Mouse (Mus musculus) liver, postnatal 0 days (tissue): Measurements from ENCODE around the gene Scn10a. TPM values are rescaled to one million over a fixed set of nuclear protein-coding genes. Genes with fewer than 3 reads are reported as not detected.

Experiments
- ATAC-seq: fragments of 200-750 bp; cut with Nextera tagmentation; 2 replicates; pipeline ENCODE4 v1.8.0; 2017; ENCODE audit warnings: mild to moderate bottlenecking, moderate library complexity
- DNase-seq: peaks from one replicate; pipeline ENCODE4 v3.0.0-alpha.2; 2016
- H3K27ac ChIP-seq: fragments of 300-500 bp; sonication (generic); 2 replicates; pipeline ENCODE4 v1.5.1; 2014; ENCODE audit warnings: antibody characterized with exemption, moderate library complexity, mild to moderate bottlenecking, low read depth
- H3K27me3 ChIP-seq: fragments of 300-500 bp; sonication (generic); 2 replicates; pipeline ENCODE4 v1.6.1; 2014; ENCODE audit warnings: low read length, control low read depth, mixed read lengths; ENCODE audit not compliant: insufficient read depth
- H3K36me3 ChIP-seq: fragments of 300-500 bp; sonication (generic); replicated peaks from 2 replicates; pipeline ENCODE4 v1.6.1; 2014; ENCODE audit warnings: mild to moderate bottlenecking, control low read depth, low read length, moderate library complexity, mixed read lengths; ENCODE audit not compliant: insufficient read depth
- H3K4me1 ChIP-seq: fragments of 300-500 bp; sonication (generic); 2 replicates; pipeline ENCODE4 v1.6.1; 2014; ENCODE audit warnings: antibody characterized with exemption, mild to moderate bottlenecking, control low read depth; ENCODE audit not compliant: insufficient read depth
- H3K4me2 ChIP-seq: fragments of 300-500 bp; sonication (generic); 2 replicates; pipeline ENCODE4 v1.6.1; 2014; ENCODE audit warnings: low read depth, mild to moderate bottlenecking, low read length, moderate library complexity, mixed read lengths
- H3K4me3 ChIP-seq: fragments of 300-500 bp; sonication (generic); 2 replicates; pipeline ENCODE4 v1.5.1; 2014; ENCODE audit warnings: low read depth, low read length
- H3K9ac ChIP-seq: fragments of 300-500 bp; sonication (generic); replicated peaks from 2 replicates; pipeline ENCODE4 v1.6.1; 2014; ENCODE audit warnings: mild to moderate bottlenecking, moderate library complexity
- H3K9me3 ChIP-seq: fragments of 300-500 bp; sonication (generic); 2 replicates; pipeline ENCODE4 v1.6.1; 2016; ENCODE audit warnings: mild to moderate bottlenecking, control low read depth, low read length, mixed read lengths
- CTCF ChIP-seq: sonication (generic); IDR thresholded peaks from 2 replicates; pipeline ENCODE4 v1.5.1; 2016; ENCODE audit warnings: antibody characterized with exemption, low read depth
- EP300 ChIP-seq: IDR thresholded peaks from 2 replicates; pipeline ENCODE4 v1.6.1; 2016; ENCODE audit warnings: antibody characterized with exemption, low read depth, mild to moderate bottlenecking
- WGBS: fragments of 180-500 bp; shearing (Covaris S2); extraction: QIAGEN DNeasy Blood & Tissue Kit; methylation state at CpG from one replicate; pipeline ENCODE4 v1.1.7; 2014; ENCODE audit not compliant: insufficient replicate concordance; 5-methylcytosine and 5-hydroxymethylcytosine counted together
- polyA plus RNA-seq: library from polyadenylated mRNA; unstranded; fragments of >200 nt; fragmentation: Nextera tagmentation; extraction: Ambion mirVana; gene quantifications from 2 replicates; pipeline ENCODE4 v1.2.1, GENCODE M21; 2015

The Scn10a gene
- polyA plus RNA-seq, 1 experiment from 2014 or later: 0.04 TPM

DNA sequence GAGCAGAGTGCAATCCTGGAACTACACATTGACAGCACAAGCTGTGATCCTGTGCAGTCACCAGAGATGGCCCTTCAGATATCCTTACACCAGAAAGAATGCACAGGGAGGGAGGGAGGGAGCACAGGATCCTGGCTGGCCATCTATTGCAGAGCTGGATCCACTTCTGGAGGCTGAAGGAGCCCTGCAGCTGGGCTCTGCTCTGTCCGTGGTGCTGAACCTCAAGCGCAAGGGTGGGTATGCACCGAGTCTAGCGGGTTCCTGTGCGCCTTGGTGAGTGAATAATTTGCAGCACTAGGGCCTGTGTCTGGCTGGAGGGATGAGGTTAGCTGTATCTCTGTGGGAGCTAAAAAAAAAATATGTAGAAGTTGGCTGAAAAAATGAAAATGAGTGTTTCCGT lies 12.4 kb downstream of the Scn10a start:
- Histone ChIP-seq H3K4me3 (no peak overlapping the region), H3K27me3 (no peaks in the 10 kb centered on the region), H3K9me3 (no peaks in the 10 kb centered on the region), H3K36me3 (no peaks in the 10 kb centered on the region), H3K9ac (no peak overlapping the region), H3K4me2 (no peak overlapping the region), H3K27ac (no peak overlapping the region), H3K4me1 (no peaks in the 10 kb centered on the region)
- DNase-seq: peak; percentile 59
- WGBS: 11% methylated on average over 6 of the region's 6 CpGs
- no peak for ATAC-seq
- TF ChIP-seq EP300: no peak
- TF ChIP-seq CTCF: no peak

GRCm38 (mm10) chr9:119691505-119691904 lies 27.6 kb downstream of the Scn10a start:
- no peak for TF ChIP-seq CTCF
- TF ChIP-seq EP300: no peak
- no peak overlapping the region for H3K9ac ChIP-seq
- ATAC-seq (no peak), DNase-seq (no peak)
- 57% methylated on average over 7 of the region's 7 CpGs for WGBS
- H3K9me3 ChIP-seq: no peaks in the 10 kb centered on the region
- H3K27ac ChIP-seq: no peak overlapping the region
- no peaks in the 10 kb centered on the region for H3K4me1 ChIP-seq
- no peaks in the 10 kb centered on the region for H3K27me3 ChIP-seq
- H3K4me2 ChIP-seq: no peak overlapping the region
- no peaks in the 10 kb centered on the region for H3K36me3 ChIP-seq
- no peak overlapping the region for H3K4me3 ChIP-seq

GRCm38 (mm10) chr9:119691001-119691400 lies 28.1 kb downstream of the Scn10a start:
- H3K36me3 ChIP-seq: no peaks in the 10 kb centered on the region
- H3K4me3 ChIP-seq: no peak overlapping the region
- no peak for DNase-seq
- WGBS: 66% methylated on average over 8 of the region's 8 CpGs
- no peak for ATAC-seq
- H3K27ac ChIP-seq: no peak overlapping the region
- no peaks in the 10 kb centered on the region for H3K27me3 ChIP-seq
- no peaks in the 10 kb centered on the region for H3K9me3 ChIP-seq
- H3K4me2 ChIP-seq: no peak overlapping the region
- H3K4me1 ChIP-seq: no peaks in the 10 kb centered on the region
- no peak for TF ChIP-seq EP300
- no peak for TF ChIP-seq CTCF
- no peak overlapping the region for H3K9ac ChIP-seq

DNA sequence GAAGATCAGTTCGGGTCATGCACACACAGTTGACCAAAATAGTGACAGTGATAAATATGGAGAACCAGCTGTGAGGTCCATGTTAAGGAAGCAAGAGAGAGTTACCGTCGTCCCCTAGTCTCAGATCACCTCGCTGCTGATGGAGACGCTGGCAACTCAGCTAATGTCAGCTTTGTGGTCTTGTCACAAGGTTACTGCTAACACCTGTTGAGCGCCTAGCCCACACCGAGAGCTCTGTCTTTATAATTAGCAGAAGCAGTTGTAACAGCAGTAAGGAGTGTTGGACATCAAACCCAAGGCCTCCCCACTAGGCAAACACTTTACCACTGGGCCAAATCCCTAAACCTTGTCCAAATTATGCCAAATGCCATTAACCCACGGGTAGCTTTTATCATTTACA lies 31.2 kb downstream of the Scn10a start:
- no peaks in the 10 kb centered on the region for H3K36me3 ChIP-seq
- no peak overlapping the region for H3K27ac ChIP-seq
- no peak overlapping the region for H3K9ac ChIP-seq
- TF ChIP-seq CTCF (no peak), EP300 (no peak)
- H3K4me2 ChIP-seq: no peak overlapping the region
- no peaks in the 10 kb centered on the region for H3K9me3 ChIP-seq
- no peak for ATAC-seq
- H3K27me3 ChIP-seq: no peaks in the 10 kb centered on the region
- DNase-seq: no peak
- no peak overlapping the region for H3K4me3 ChIP-seq
- WGBS: 68% methylated on average over 8 of the region's 8 CpGs
- H3K4me1 ChIP-seq: no peaks in the 10 kb centered on the region

- 90% methylated on average over 8 of the region's 8 CpGs for WGBS
- no peaks in the 10 kb centered on the region for H3K9me3 ChIP-seq
- no peak for ATAC-seq
- no peak overlapping the region for H3K4me2 ChIP-seq
- H3K9ac ChIP-seq: no peak overlapping the region
- no peaks in the 10 kb centered on the region for H3K27me3 ChIP-seq
- DNase-seq: peak; percentile 29
- TF ChIP-seq CTCF: peak; percentile 62
- no peak for TF ChIP-seq EP300
- H3K36me3 ChIP-seq: no peaks in the 10 kb centered on the region
- H3K27ac ChIP-seq: no peak overlapping the region
- H3K4me3 ChIP-seq: no peak overlapping the region
- no peaks in the 10 kb centered on the region for H3K4me1 ChIP-seq
Observed at GRCm38 (mm10) chr9:119686187-119686586, 32.9 kb downstream of the Scn10a start.

GRCm38 (mm10) chr9:119680896-119681295 lies 38.2 kb downstream of the Scn10a start:
- no peak for TF ChIP-seq EP300
- ATAC-seq (no peak), DNase-seq (no peak)
- no peak overlapping the region for H3K4me3 ChIP-seq
- no peaks in the 10 kb centered on the region for H3K4me1 ChIP-seq
- no peak overlapping the region for H3K4me2 ChIP-seq
- no peaks in the 10 kb centered on the region for H3K27me3 ChIP-seq
- no peak overlapping the region for H3K27ac ChIP-seq
- 61% methylated on average over 3 of the region's 3 CpGs for WGBS
- H3K36me3 ChIP-seq: no peaks in the 10 kb centered on the region
- no peak overlapping the region for H3K9ac ChIP-seq
- H3K9me3 ChIP-seq: no peaks in the 10 kb centered on the region

- Histone ChIP-seq H3K9me3 (no peaks in the 10 kb centered on the region), H3K27ac (no peak overlapping the region), H3K27me3 (no peaks in the 10 kb centered on the region), H3K4me2 (no peak overlapping the region), H3K36me3 (no peaks in the 10 kb centered on the region), H3K4me1 (no peaks in the 10 kb centered on the region), H3K4me3 (no peak overlapping the region), H3K9ac (no peak overlapping the region)
- no peak for TF ChIP-seq EP300
- TF ChIP-seq CTCF: no peak
- DNase-seq (no peak), ATAC-seq (no peak)
- 46% methylated on average over 1 of the region's 1 CpGs for WGBS
Observed at GRCm38 (mm10) chr9:119664109-119664508, 55.0 kb downstream of the Scn10a start.
